Mouse (Mus musculus) lung, embryonic 14.5 days (tissue): ENCODE results near the gene Tmem104. TPM values are rescaled to one million over a fixed set of nuclear protein-coding genes. Genes with fewer than 3 reads are reported as not detected.

Experiments used
- ATAC-seq: fragments of 200-750 bp; cut with Nextera tagmentation; 2 replicates; pipeline ENCODE4 v1.8.0; 2017; ENCODE audit warnings: mild to moderate bottlenecking, moderate TSS enrichment, moderate library complexity; ENCODE audit not compliant: insufficient read depth
- DNase-seq: peaks from one replicate; pipeline ENCODE4 v3.0.0-alpha.2; 2015
- H3K27ac ChIP-seq: fragments of 300-500 bp; sonication (generic); 2 replicates; pipeline ENCODE4 v1.5.1; 2014; ENCODE audit warnings: low read depth, mild to moderate bottlenecking, moderate library complexity
- H3K27me3 ChIP-seq: fragments of 300-500 bp; sonication (generic); 2 replicates; pipeline ENCODE4 v1.6.1; 2014; ENCODE audit warnings: low read length, control low read depth; ENCODE audit not compliant: insufficient read depth
- H3K36me3 ChIP-seq: fragments of 300-500 bp; sonication (generic); 2 replicates; pipeline ENCODE4 v1.6.1; 2014; ENCODE audit warnings: control low read depth; ENCODE audit not compliant: insufficient read depth
- H3K4me1 ChIP-seq: fragments of 300-500 bp; sonication (generic); 2 replicates; pipeline ENCODE4 v1.6.1; 2014; ENCODE audit warnings: antibody characterized with exemption, control low read depth; ENCODE audit not compliant: insufficient read depth
- H3K4me2 ChIP-seq: fragments of 300-500 bp; sonication (generic); 2 replicates; pipeline ENCODE4 v1.6.1; 2014; ENCODE audit warnings: mild to moderate bottlenecking
- H3K4me3 ChIP-seq: fragments of 300-500 bp; sonication (generic); 2 replicates; pipeline ENCODE4 v1.5.1; 2014; ENCODE audit warnings: low read depth, low read length
- H3K9ac ChIP-seq: fragments of 300-500 bp; sonication (generic); 2 replicates; pipeline ENCODE4 v1.6.1; 2014
- H3K9me3 ChIP-seq: fragments of 300-500 bp; sonication (generic); 2 replicates; pipeline ENCODE4 v1.6.1; 2016; ENCODE audit warnings: low read depth, low read length, control low read depth
- CTCF ChIP-seq: IDR thresholded peaks from 2 replicates; pipeline ENCODE4 v1.5.1; 2016; ENCODE audit warnings: antibody characterized with exemption, low read depth
- WGBS: fragments of 180-500 bp; shearing (Covaris S2); extraction: QIAGEN DNeasy Blood & Tissue Kit; methylation state at CpG from one replicate; pipeline ENCODE4 v1.1.7; 2014; 5-methylcytosine and 5-hydroxymethylcytosine counted together
- polyA plus RNA-seq: library from polyadenylated mRNA; unstranded; fragments of >200 nt; fragmentation: Nextera tagmentation; extraction: Ambion mirVana; gene quantifications from 2 replicates; pipeline ENCODE4 v1.2.1, GENCODE M21; 2014

Gene Tmem104
- polyA plus RNA-seq, 1 experiment from 2014 or later = 14.3 TPM

DNA sequence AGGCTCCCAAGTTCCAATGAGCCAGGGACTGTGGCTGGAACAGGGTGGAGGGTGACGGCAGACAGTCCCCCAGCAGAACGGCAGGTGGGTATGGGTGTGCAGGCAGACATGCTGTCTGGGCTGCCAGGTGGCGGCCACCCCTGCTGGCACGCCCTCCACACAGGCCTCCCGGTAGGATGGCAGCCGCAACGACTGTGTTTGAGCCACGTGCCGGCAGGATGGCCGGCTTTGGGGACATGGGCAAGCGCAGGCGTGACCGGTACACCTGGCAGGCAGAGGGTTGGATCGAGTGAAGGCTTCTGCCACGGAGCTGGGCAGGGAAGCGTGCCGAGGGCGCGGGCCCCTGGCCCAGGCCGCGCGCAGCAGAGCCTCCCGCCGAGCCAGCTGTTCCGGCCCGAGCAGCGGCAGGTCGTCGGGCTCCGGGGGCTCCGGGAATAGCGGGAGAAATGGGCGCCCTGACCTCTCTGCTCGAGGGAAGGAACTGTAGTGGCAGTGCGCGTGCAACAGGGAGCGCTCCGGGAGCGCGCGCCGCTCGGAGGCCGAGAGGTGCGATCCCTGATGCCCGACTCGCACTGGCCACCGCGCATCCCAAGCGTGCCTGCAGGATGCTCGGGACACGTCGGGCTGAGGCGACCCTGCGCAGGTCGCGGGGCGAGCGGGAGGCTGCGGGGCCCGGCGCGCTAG, 62.6 kb downstream of the Tmem104 start:
- DNase-seq = peak; percentile 32
- no peaks in the 10 kb centered on the region for H3K9me3 ChIP-seq
- H3K4me1 ChIP-seq = no peaks in the 10 kb centered on the region
- 2% methylated on average over 63 of the region's 63 CpGs for WGBS
- TF ChIP-seq CTCF = 0 out of 2 replicates have a peak, but pooled peaks have one; percentile 10
- peak; percentile 15; the same call in 1 of the 2 replicates for ATAC-seq
- H3K9ac ChIP-seq = peak overlapping the region; percentile 16; the same call in 1 of the 2 replicates
- H3K36me3 ChIP-seq = no peaks in the 10 kb centered on the region
- H3K27ac ChIP-seq = no peak overlapping the region
- H3K4me2 ChIP-seq = peak overlapping the region; percentile 62
- H3K4me3 ChIP-seq = peak overlapping the region; percentile 36
- peaks cover 82% of the 10 kb centered on the region for H3K27me3 ChIP-seq

DNA sequence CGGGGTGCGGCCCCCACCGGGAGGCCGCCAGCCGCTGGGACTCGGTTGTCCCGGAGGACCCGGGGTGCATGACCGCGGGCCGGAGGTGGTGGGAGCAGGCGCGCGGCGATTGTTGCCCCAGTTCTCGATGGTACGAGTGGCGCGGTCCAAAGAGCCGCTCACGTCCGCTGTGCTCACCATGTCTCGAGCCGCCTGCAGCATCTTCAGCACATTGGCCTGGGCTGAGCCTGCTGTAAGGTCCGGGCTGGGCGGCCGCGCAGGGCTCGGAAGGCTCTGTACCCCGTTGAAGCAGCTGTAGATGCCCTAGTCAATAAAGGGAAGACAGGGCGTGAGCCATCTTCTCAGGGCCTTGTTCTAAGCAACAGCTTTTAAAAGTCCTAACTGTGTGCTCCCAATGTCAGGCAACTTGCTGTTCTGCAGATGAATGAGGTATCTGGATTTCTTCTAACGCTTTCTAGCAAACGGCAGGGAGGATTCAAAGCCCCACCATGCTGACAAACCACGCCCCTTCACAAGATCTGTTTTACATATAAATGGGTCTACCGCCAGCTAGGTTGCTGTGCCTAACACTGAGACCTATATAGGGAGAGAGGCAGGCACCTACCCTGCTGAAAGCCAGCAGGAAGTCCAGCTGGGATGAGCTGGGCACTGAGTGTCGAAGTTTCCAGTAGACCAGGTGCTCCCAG, 63.3 kb downstream of the Tmem104 start:
- Histone ChIP-seq H3K27me3 (peaks cover 89% of the 10 kb centered on the region), H3K9ac (no peak overlapping the region), H3K4me3 (peak overlapping the region; percentile 36), H3K4me1 (no peaks in the 10 kb centered on the region), H3K4me2 (peak overlapping the region; percentile 62), H3K9me3 (no peaks in the 10 kb centered on the region), H3K36me3 (no peaks in the 10 kb centered on the region), H3K27ac (no peak overlapping the region)
- 0 out of 2 replicates have a peak, but pooled peaks have one; percentile 0 for TF ChIP-seq CTCF
- ATAC-seq (no peak), DNase-seq (no peak)
- WGBS = 3% methylated on average over 36 of the region's 36 CpGs

DNA sequence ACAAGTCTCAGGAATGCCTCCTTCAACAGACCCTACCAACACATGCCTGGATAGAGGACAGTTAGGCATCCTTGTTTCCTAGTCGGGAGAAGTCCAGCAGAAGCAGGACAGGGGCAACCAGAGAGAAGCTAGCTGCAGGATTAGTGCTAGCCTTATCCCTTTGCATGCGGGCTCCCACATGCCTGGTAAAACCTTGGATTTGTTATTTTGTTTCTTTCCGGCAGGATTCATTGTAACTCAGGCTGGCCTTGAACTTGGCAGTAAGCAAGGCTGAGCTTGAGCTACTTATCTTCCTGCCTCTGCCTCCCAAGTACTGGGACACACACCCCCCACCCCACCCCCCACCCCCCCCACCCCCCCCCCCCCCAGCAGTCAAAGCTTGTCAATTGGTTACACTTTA, 64.0 kb downstream of the Tmem104 start:
- H3K4me1 ChIP-seq = no peaks in the 10 kb centered on the region
- H3K4me3 ChIP-seq = no peak overlapping the region
- H3K27ac ChIP-seq = no peak overlapping the region
- WGBS = 62% methylated on average over 3 of the region's 3 CpGs
- ATAC-seq (no peak), DNase-seq (no peak)
- peaks cover 93% of the 10 kb centered on the region for H3K27me3 ChIP-seq
- H3K4me2 ChIP-seq = no peak overlapping the region
- H3K36me3 ChIP-seq = no peaks in the 10 kb centered on the region
- H3K9me3 ChIP-seq = no peaks in the 10 kb centered on the region
- no peak for TF ChIP-seq CTCF
- H3K9ac ChIP-seq = no peak overlapping the region

DNA sequence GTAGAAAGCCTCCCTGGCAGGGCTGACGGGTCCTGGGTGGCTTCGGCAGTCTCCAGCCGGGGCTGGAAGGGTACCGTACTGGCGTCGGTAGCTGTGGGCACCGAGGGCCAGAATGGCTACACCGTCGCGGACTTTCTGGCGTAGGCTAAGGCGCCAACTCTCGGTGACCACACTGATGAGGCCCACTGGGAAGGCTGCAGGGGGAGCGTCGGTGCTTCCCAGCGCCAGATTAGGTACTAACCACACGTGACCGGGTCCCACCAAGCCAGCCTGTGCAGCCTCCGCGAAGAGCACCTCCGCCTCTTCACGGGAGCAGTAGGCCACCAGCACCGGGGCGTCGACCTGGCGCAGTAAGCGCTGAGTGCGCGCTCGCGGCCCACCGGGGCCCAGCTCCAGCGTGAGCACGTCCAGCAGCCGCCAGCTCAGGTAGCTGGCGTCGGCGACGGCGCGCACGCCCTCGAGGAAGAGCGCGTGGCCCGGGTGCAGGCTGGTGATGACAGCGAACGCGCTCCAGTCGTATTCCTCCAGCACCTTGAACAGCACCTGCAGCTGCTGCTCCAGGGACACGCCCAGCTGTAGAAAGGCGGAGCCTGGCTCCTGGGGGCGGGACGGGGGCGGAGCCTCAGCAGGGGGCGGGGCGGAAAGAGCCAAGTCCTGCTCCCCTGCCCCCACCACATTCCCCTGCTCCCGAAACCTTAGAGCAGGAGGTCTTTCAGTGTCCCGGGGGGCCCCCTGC, 70.7 kb downstream of the Tmem104 start:
- Histone ChIP-seq H3K4me3 (no peak overlapping the region; the same call in 1 of the 2 replicates), H3K4me1 (0 out of 2 replicates have a peak, but pooled peaks cover 3% of the 10 kb centered on the region), H3K27ac (no peak overlapping the region), H3K36me3 (no peaks in the 10 kb centered on the region), H3K9me3 (no peaks in the 10 kb centered on the region), H3K4me2 (peak overlapping the region; percentile 32; the same call in 1 of the 2 replicates), H3K9ac (no peak overlapping the region), H3K27me3 (peaks cover 91% of the 10 kb centered on the region)
- ATAC-seq = no peak
- TF ChIP-seq CTCF = no peak
- peak; percentile 47 for DNase-seq
- WGBS = 16% methylated on average over 59 of the region's 59 CpGs

DNA sequence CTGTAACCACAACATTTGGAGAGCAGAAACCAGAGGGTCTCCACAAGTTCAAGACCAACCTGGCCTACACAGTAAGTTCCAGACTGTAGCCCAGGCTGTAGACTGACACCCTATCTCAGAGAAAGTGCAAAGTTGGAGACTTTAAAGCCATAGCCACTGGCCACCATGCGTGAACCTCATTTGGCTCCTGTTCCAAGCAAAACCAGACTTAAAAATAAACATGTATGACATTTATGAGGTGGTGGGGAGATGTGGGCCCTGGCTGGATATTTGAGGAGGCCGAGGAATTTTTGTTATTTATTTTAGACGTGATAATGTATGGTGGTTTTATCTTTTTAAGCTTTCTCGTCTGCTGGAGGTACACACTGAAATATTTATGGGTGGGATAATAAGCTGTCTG, 71.8 kb downstream of the Tmem104 start:
- ATAC-seq (peak; percentile 53; the same call in 1 of the 2 replicates), DNase-seq (peak; percentile 90)
- Histone ChIP-seq H3K9me3 (no peaks in the 10 kb centered on the region), H3K27ac (no peak overlapping the region), H3K4me1 (0 out of 2 replicates have a peak, but pooled peaks cover 3% of the 10 kb centered on the region), H3K9ac (no peak overlapping the region), H3K4me3 (no peak overlapping the region), H3K36me3 (no peaks in the 10 kb centered on the region), H3K27me3 (peaks cover 94% of the 10 kb centered on the region), H3K4me2 (no peak overlapping the region)
- WGBS = 12% methylated on average over 4 of the region's 4 CpGs
- no peak for TF ChIP-seq CTCF

DNA sequence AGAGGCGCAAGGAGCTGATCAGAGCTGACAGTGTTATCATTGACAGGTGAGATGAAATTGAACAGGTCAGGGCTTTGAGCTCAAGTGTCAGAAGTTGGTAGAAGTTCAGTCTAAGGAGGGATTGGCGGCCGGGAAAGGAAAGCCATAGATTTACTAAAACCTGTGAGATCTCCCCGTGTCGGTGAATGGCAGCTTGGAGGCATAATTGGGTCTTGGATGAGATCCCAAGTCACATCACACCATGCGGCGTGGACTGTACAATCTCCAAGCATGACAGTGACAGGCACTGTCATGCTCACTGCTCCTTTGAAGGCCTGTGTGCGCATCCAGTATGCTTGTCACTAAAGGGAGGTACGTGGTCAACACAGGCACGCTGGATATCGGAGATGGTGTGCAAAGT, 75.7 kb downstream of the Tmem104 start:
- 65% methylated on average over 11 of the region's 11 CpGs for WGBS
- Histone ChIP-seq H3K27me3 (peaks cover 96% of the 10 kb centered on the region), H3K9ac (no peak overlapping the region), H3K4me1 (0 out of 2 replicates have a peak, but pooled peaks cover 6% of the 10 kb centered on the region), H3K4me2 (no peak overlapping the region), H3K9me3 (no peaks in the 10 kb centered on the region), H3K36me3 (no peaks in the 10 kb centered on the region), H3K4me3 (no peak overlapping the region), H3K27ac (no peak overlapping the region)
- DNase-seq (no peak), ATAC-seq (no peak)
- no peak for TF ChIP-seq CTCF
